Mouse (Mus musculus): ENCODE results near the gene Gpc5.

Gene Gpc5

GRCm38 (mm10) chr14:115500794-115501193 is 408.8 kb downstream of the Gpc5 start:
- DNase-seq (ENCODE audit: low read depth, low spot score), result no peak

GRCm38 (mm10) chr14:115546516-115547282 is 454.7 kb downstream of the Gpc5 start:
- no peak for DNase-seq (ENCODE audit: low read depth, low spot score)

- no peak for DNase-seq (ENCODE audit: low read depth, low spot score)
Measured at GRCm38 (mm10) chr14:115551996-115552395, 460.0 kb downstream of the Gpc5 start.

- DNase-seq (ENCODE audit: low read depth, low spot score), result no peak
Measured at GRCm38 (mm10) chr14:115580466-115581255, 488.6 kb downstream of the Gpc5 start.

GRCm38 (mm10) chr14:115581256-115581633 is 489.2 kb downstream of the Gpc5 start:
- DNase-seq (ENCODE audit: low read depth, low spot score), result no peak

- peak; percentile 44 for DNase-seq (ENCODE audit: low read depth, low spot score)
Measured at GRCm38 (mm10) chr14:115600259-115601029, 508.4 kb downstream of the Gpc5 start.

GRCm38 (mm10) chr14:115614154-115614553 is 522.1 kb downstream of the Gpc5 start:
- DNase-seq (ENCODE audit: low read depth, low spot score), result no peak

GRCm38 (mm10) chr14:115616305-115616704 is 524.3 kb downstream of the Gpc5 start:
- no peak for DNase-seq (ENCODE audit: low read depth, low spot score)

GRCm38 (mm10) chr14:115616846-115617245 is 524.8 kb downstream of the Gpc5 start:
- no peak for DNase-seq (ENCODE audit: low read depth, low spot score)

GRCm38 (mm10) chr14:115620473-115620872 is 528.5 kb downstream of the Gpc5 start:
- no peak for DNase-seq (ENCODE audit: low read depth, low spot score)

- DNase-seq (ENCODE audit: low read depth, low spot score), result no peak
Measured at GRCm38 (mm10) chr14:115631160-115631898, 539.3 kb downstream of the Gpc5 start.

GRCm38 (mm10) chr14:115633311-115633710 is 541.3 kb downstream of the Gpc5 start:
- DNase-seq (ENCODE audit: low read depth, low spot score), result no peak

GRCm38 (mm10) chr14:115679875-115680274 is 587.9 kb downstream of the Gpc5 start:
- DNase-seq (ENCODE audit: low read depth, low spot score), result no peak

GRCm38 (mm10) chr14:115746013-115746412 is 654.0 kb downstream of the Gpc5 start:
- DNase-seq (ENCODE audit: low read depth, low spot score), result no peak

GRCm38 (mm10) chr14:115760241-115760640 is 668.2 kb downstream of the Gpc5 start:
- DNase-seq (ENCODE audit: low read depth, low spot score), result no peak

GRCm38 (mm10) chr14:115779382-115780177 is 687.6 kb downstream of the Gpc5 start:
- DNase-seq (ENCODE audit: low read depth, low spot score), result peak; percentile 31

GRCm38 (mm10) chr14:115804751-115805150 is 712.7 kb downstream of the Gpc5 start:
- DNase-seq (ENCODE audit: low read depth, low spot score), result no peak

- peak; percentile 5 for DNase-seq (ENCODE audit: low read depth, low spot score)
Measured at GRCm38 (mm10) chr14:115819021-115819420, 727.0 kb downstream of the Gpc5 start.

- DNase-seq (ENCODE audit: low read depth, low spot score), result no peak
Measured at GRCm38 (mm10) chr14:115821657-115822056, 729.6 kb downstream of the Gpc5 start.

- no peak for DNase-seq (ENCODE audit: low read depth, low spot score)
Measured at GRCm38 (mm10) chr14:115830485-115830884, 738.5 kb downstream of the Gpc5 start.
